Mouse (Mus musculus) hindbrain, embryonic 14.5 days (tissue): Measurements from ENCODE around the gene Nfyb. TPM values are rescaled to one million over a fixed set of nuclear protein-coding genes. Genes with fewer than 3 reads are reported as not detected.

ENCODE experiments used
- ATAC-seq: fragments of 200-750 bp; cut with Nextera tagmentation; 2 replicates; pipeline ENCODE4 v1.8.0; 2017; ENCODE audit warnings: moderate number of reproducible peaks, mild to moderate bottlenecking, moderate TSS enrichment, moderate library complexity; ENCODE audit not compliant: low FRiP score
- DNase-seq: peaks from one replicate; pipeline ENCODE4 v3.0.0-alpha.2; 2015; ENCODE audit warnings: low spot score
- H3K27ac ChIP-seq: fragments of 300-500 bp; sonication (generic); 2 replicates; pipeline ENCODE4 v1.5.1; 2014; ENCODE audit warnings: mild to moderate bottlenecking, moderate library complexity
- H3K27me3 ChIP-seq: fragments of 300-500 bp; sonication (generic); 2 replicates; pipeline ENCODE4 v1.6.1; 2014; ENCODE audit warnings: mild to moderate bottlenecking, low read length, mixed read lengths; ENCODE audit not compliant: control insufficient read depth, insufficient read depth
- H3K36me3 ChIP-seq: fragments of 300-500 bp; sonication (generic); replicated peaks from 2 replicates; pipeline ENCODE4 v1.6.1; 2014; ENCODE audit not compliant: control insufficient read depth, insufficient read depth
- H3K4me1 ChIP-seq: fragments of 300-500 bp; sonication (generic); replicated peaks from 2 replicates; pipeline ENCODE4 v1.6.1; 2014; ENCODE audit warnings: antibody characterized with exemption, low read length, mixed read lengths; ENCODE audit not compliant: control insufficient read depth, insufficient read depth
- H3K4me2 ChIP-seq: fragments of 300-500 bp; sonication (generic); replicated peaks from 2 replicates; pipeline ENCODE4 v1.6.1; 2014; ENCODE audit warnings: mild to moderate bottlenecking, moderate library complexity
- H3K4me3 ChIP-seq: fragments of 300-500 bp; sonication (generic); replicated peaks from 2 replicates; pipeline ENCODE4 v1.5.1; 2014; ENCODE audit warnings: mild to moderate bottlenecking, low read length
- H3K9ac ChIP-seq: fragments of 300-500 bp; sonication (generic); 2 replicates; pipeline ENCODE4 v1.6.1; 2014
- H3K9me3 ChIP-seq: fragments of 300-500 bp; sonication (generic); 2 replicates; pipeline ENCODE4 v1.6.1; 2016; ENCODE audit warnings: low read length; ENCODE audit not compliant: control insufficient read depth
- WGBS: fragments of 180-500 bp; shearing (Covaris S2); extraction: QIAGEN DNeasy Blood & Tissue Kit; methylation state at CpG from one replicate; pipeline ENCODE4 v1.1.7; 2014; 5-methylcytosine and 5-hydroxymethylcytosine counted together
- polyA plus RNA-seq: library from polyadenylated mRNA; unstranded; fragments of >200 nt; fragmentation: Nextera tagmentation; extraction: Ambion mirVana; gene quantifications from 2 replicates; pipeline ENCODE4 v1.2.1, GENCODE M21; 2014

The Nfyb gene
- polyA plus RNA-seq, 1 experiment from 2014 or later = 36.4 TPM

DNA sequence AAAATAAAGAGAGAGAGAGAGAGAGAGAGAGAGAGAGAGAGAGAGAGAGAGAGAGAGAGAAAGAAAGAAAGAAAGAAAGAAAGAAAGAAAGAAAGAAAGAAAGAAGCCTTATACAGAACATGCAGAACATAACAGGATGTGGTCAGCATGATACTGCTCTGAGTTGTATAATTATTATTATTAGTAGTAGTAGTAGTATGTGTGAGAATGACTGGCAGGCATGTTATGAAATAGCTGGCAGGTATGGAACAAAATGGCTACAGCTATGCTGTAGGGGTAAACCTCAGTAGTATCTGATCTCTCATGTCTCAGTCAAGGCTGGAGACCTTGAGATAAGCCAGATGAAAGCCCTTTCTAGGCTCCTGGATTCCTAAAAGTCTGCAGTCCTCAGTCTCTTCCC is 25.2 kb upstream of the Nfyb start:
- no peak overlapping the region for H3K27ac ChIP-seq
- H3K9me3 ChIP-seq = no peaks in the 10 kb centered on the region
- H3K4me2 ChIP-seq = no peak overlapping the region
- no peaks in the 10 kb centered on the region for H3K4me1 ChIP-seq
- no peaks in the 10 kb centered on the region for H3K27me3 ChIP-seq
- no peak for ATAC-seq
- H3K9ac ChIP-seq = no peak overlapping the region
- no peaks in the 10 kb centered on the region for H3K36me3 ChIP-seq
- no peak overlapping the region for H3K4me3 ChIP-seq
- DNase-seq = no peak

DNA sequence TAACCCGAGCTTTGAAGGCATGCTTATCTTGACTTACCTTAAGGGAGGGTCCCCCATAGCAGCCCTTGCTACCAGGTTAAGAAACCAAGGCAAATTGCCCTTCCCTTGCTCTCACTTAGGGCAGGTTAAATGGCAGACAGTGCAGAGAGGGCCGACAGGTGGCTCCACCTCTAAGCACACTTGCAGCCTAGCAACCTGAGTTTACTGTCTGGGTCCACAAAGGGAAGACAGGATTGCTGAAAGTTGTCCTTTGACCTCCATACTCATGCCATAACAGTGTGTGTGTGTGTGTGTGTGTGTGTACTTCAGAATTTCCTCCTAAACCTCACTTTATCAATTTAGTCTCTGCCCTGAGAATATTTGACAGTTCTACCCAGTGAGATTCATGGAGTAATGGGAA is 18.5 kb upstream of the Nfyb start:
- WGBS = 43% methylated on average over 2 of the region's 2 CpGs
- DNase-seq = no peak
- H3K36me3 ChIP-seq = no peaks in the 10 kb centered on the region
- H3K9me3 ChIP-seq = no peaks in the 10 kb centered on the region
- 0 out of 2 replicates have a peak, but pooled peaks cover 3% of the 10 kb centered on the region for H3K4me1 ChIP-seq
- H3K27me3 ChIP-seq = no peaks in the 10 kb centered on the region
- no peak for ATAC-seq
- H3K27ac ChIP-seq = no peak overlapping the region
- H3K4me3 ChIP-seq = no peak overlapping the region
- no peak overlapping the region for H3K9ac ChIP-seq
- no peak overlapping the region for H3K4me2 ChIP-seq

DNA sequence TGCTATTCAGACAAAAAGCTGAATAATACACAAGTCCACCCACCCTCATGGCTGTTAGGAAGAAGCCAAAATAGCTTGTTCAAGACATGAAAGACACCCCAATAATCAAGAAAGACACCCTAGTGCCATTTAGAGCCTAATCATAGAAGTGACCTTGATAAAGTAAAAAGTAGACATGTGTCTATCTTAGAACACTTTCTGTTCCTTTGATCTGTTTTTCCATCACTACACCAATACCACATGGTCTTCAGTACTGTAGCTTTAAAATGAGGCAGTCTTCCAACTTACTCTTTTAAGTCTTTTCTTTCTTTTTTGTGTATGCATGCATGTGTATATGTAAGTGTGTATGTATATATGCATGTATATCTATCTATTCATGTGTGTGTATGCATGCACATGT is 16.9 kb upstream of the Nfyb start:
- ATAC-seq (no peak), DNase-seq (no peak)
- H3K4me1 ChIP-seq = 0 out of 2 replicates have a peak, but pooled peaks cover 3% of the 10 kb centered on the region
- H3K27ac ChIP-seq = no peak overlapping the region
- H3K27me3 ChIP-seq = no peaks in the 10 kb centered on the region
- H3K36me3 ChIP-seq = no peaks in the 10 kb centered on the region
- no peaks in the 10 kb centered on the region for H3K9me3 ChIP-seq
- H3K4me2 ChIP-seq = no peak overlapping the region
- no peak overlapping the region for H3K4me3 ChIP-seq
- no peak overlapping the region for H3K9ac ChIP-seq

DNA sequence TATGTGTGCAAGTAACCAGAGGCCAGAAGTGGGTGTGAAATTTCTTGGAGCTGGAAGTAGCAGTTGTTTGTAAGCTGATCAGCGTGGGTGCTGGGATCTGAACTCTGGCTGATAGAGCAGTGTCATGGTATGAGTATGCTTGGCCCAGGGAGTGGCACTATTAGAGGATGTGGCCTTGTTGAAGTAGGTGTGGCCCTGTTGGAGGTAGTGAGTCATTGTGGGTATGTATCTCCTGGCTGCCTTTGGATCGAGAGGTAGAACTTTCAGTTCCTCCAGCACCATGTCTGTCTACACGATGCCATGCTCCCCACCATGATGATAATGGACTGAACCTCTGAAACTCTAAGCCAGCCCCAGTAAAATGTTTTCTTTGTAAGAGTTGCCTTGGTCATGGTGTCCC is 16.4 kb upstream of the Nfyb start:
- Histone ChIP-seq H3K4me3 (no peak overlapping the region), H3K27ac (no peak overlapping the region), H3K9me3 (no peaks in the 10 kb centered on the region), H3K4me2 (no peak overlapping the region), H3K27me3 (no peaks in the 10 kb centered on the region), H3K4me1 (0 out of 2 replicates have a peak, but pooled peaks cover 3% of the 10 kb centered on the region), H3K36me3 (no peaks in the 10 kb centered on the region), H3K9ac (no peak overlapping the region)
- WGBS = 95% methylated on average over 3 of the region's 3 CpGs
- DNase-seq (no peak), ATAC-seq (no peak)

DNA sequence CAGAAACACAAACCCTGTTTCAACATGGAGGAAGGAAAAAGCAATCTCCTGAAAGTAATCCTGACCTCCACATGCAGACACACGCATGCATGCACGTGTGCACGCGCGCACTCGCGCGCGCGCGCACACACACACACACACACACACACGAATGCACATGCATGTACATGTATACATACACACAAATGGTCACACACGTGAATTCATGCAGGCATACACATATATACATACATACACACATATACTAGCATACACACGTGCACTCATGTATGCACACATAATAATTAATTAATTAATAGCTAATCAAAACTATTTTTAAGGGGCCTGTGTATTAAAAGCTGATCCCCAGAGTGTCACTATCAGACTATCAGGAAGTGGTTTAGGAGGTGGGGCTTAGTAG is 15.9 kb upstream of the Nfyb start:
- DNase-seq (no peak), ATAC-seq (no peak)
- H3K27ac ChIP-seq = no peak overlapping the region
- 0 out of 2 replicates have a peak, but pooled peaks cover 3% of the 10 kb centered on the region for H3K4me1 ChIP-seq
- H3K27me3 ChIP-seq = no peaks in the 10 kb centered on the region
- 99% methylated on average over 14 of the region's 14 CpGs for WGBS
- H3K4me2 ChIP-seq = no peak overlapping the region
- H3K36me3 ChIP-seq = no peaks in the 10 kb centered on the region
- no peak overlapping the region for H3K9ac ChIP-seq
- H3K4me3 ChIP-seq = no peak overlapping the region
- no peaks in the 10 kb centered on the region for H3K9me3 ChIP-seq

DNA sequence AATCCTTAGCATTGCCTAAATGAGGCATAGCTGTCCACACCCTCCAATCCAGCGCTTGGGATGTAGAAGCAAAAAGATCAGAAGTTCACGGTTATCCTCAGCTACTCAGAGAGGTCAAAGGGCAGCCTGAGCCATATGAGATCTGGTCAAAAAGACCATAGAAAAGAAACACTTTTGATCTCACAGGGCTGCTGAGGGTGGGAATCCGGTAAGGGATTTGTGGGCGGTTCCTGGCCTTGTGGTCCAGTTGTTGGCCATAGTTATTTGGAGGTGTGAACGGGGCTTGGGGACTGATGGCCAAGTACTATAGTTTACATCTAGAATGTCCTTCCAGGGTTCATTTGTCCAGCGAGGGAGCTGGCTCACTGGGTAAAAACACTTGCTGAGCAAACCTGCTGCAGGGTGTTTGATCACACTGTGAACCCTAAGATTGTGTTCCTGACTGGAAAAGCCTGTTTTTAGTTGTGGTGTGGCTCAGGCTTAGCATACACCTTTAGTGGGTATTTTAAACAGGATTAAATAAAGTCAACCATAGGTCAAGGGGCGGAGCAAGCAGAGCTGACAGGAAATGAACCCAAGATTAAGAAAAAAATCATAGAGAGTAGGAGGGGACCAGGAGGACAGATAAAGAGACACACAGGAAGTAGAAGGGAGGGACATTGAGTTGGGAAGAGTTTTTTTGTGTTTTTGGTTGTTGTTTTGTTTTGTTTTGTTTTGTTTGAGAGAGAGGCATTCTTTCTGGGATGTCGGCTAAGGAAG is 15.0 kb upstream of the Nfyb start:
- Histone ChIP-seq H3K27me3 (no peaks in the 10 kb centered on the region), H3K4me1 (0 out of 2 replicates have a peak, but pooled peaks cover 3% of the 10 kb centered on the region), H3K9me3 (no peaks in the 10 kb centered on the region), H3K9ac (no peak overlapping the region), H3K27ac (no peak overlapping the region), H3K4me3 (no peak overlapping the region), H3K36me3 (no peaks in the 10 kb centered on the region), H3K4me2 (no peak overlapping the region)
- no peak for DNase-seq
- no peak for ATAC-seq
- 78% methylated on average over 8 of the region's 8 CpGs for WGBS

DNA sequence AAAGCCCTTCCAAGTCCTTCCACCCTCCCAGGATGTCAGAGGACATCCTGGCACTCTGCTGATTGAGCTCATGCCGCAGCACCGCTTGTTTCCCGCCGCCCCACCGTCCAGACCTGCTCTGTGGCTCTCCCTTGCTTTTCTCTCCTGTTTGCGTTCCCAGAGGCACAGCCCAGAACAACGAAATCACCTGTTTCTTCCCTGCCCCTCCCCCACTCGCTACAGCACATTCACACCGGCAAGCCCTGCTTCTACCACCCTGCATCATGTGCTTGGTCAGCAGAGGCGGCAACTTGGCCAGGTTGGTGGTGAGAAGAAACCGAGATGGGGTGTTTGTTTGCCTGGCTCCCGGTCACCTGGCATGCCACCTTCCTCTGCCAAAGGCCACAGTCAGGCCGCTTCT is 13.9 kb upstream of the Nfyb start:
- DNase-seq (no peak), ATAC-seq (no peak)
- no peak overlapping the region for H3K9ac ChIP-seq
- no peaks in the 10 kb centered on the region for H3K9me3 ChIP-seq
- no peaks in the 10 kb centered on the region for H3K36me3 ChIP-seq
- no peaks in the 10 kb centered on the region for H3K27me3 ChIP-seq
- H3K4me3 ChIP-seq = no peak overlapping the region
- no peak overlapping the region for H3K27ac ChIP-seq
- no peak overlapping the region for H3K4me2 ChIP-seq
- H3K4me1 ChIP-seq = 0 out of 2 replicates have a peak, but pooled peaks cover 3% of the 10 kb centered on the region
- WGBS = 38% methylated on average over 13 of the region's 13 CpGs

DNA sequence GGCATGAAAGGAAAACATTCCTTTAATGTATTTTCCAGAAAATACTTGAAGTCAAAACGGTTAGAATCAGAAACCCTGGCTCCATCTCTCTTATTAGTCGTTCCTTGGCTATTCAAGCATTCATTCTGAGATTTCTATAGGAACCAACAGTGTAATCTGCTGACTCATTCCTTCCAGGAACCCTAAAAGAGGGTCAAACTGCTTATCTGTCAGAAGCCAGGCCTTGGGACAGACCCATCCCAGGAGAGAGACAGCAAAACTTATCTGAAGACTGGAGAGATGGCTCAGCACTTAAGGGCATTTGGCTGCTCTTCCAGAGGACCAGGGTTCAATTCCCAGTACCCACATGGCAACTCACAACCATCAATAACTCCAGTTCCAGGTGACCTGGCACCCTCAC is 13.1 kb upstream of the Nfyb start:
- Histone ChIP-seq H3K27me3 (no peaks in the 10 kb centered on the region), H3K4me1 (0 out of 2 replicates have a peak, but pooled peaks cover 3% of the 10 kb centered on the region), H3K36me3 (no peaks in the 10 kb centered on the region), H3K9ac (no peak overlapping the region), H3K4me3 (no peak overlapping the region), H3K9me3 (no peaks in the 10 kb centered on the region), H3K27ac (no peak overlapping the region), H3K4me2 (no peak overlapping the region)
- ATAC-seq (no peak), DNase-seq (no peak)
- WGBS = 63% methylated on average over 2 of the region's 2 CpGs

DNA sequence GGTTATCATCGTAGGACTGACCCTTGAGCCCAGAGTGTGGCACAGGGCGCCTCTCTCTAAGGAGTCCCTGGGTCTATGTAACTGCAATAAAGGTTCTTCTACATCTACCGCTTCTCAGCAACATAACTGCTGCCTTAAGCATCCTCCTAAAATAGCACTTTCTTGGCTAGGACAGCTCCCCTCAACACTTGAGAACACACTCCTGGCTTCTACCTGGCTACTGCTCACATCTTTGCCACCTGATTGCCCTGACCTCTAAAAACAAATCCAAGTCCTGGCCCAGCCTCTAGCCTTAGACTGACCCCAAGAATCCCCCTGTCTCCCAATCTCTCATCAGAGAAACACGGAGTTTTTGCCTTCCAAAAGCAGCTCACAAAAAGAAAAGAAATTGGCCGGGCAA is 10.9 kb upstream of the Nfyb start:
- H3K9ac ChIP-seq = no peak overlapping the region
- no peaks in the 10 kb centered on the region for H3K27me3 ChIP-seq
- H3K36me3 ChIP-seq = no peaks in the 10 kb centered on the region
- WGBS = 93% methylated on average over 5 of the region's 5 CpGs
- ATAC-seq (no peak), DNase-seq (no peak)
- H3K4me3 ChIP-seq = no peak overlapping the region
- no peak overlapping the region for H3K4me2 ChIP-seq
- H3K27ac ChIP-seq = no peak overlapping the region
- H3K4me1 ChIP-seq = 0 out of 2 replicates have a peak, but pooled peaks cover 3% of the 10 kb centered on the region
- no peaks in the 10 kb centered on the region for H3K9me3 ChIP-seq
